Mouse (Mus musculus) erythroid progenitor cell, adult 5-6 weeks (primary cell): ENCODE results near the gene 4932414N04Rik. TPM values are rescaled to one million over a fixed set of nuclear protein-coding genes. Genes with fewer than 3 reads are reported as not detected.
"Not testable (repeated sequence)": the region's sequence is repeated elsewhere in the genome, so short reads cannot be mapped to it uniquely, and the experiment has no call there.

Experiments used
- ATAC-seq: replicated peaks from 2 replicates; pipeline ENCODE4 v1.8.0; 2016; ENCODE audit warnings: moderate number of reproducible peaks, mild to moderate bottlenecking, moderate TSS enrichment, inconsistent platforms; ENCODE audit not compliant: poor library complexity, low FRiP score, severe bottlenecking
- total RNA-seq, 2 experiments: library from RNA; stranded (forward) in 1 of 2; stranded (reverse) in 1 of 2; fragments of 150-400 nt in 1 of 2; fragments of 186-747, 209-891 nt in 1 of 2; gene quantifications; 2 replicates each; pipeline versions ENCODE4 v1.2.3 to v1.2.4; 2015 to 2017; ENCODE audit warnings: low replicate concordance in 2 of 2

The 4932414N04Rik gene
- total RNA-seq (2015; ENCODE audit: low replicate concordance) (not detected in 2 replicates), total RNA-seq (2017; ENCODE audit: low replicate concordance) (not detected in 2 replicates)

GRCm38 (mm10) chr2:68656186-68656585 lies at the start of gene 4932414N04Rik:
Gene 4932414N04Rik (plus strand): TSS chr2:68656486.
- ATAC-seq: not testable (repeated sequence)

- no peak for ATAC-seq
Observed at GRCm38 (mm10) chr2:68732216-68732615, 75.9 kb downstream of the 4932414N04Rik start.

- no peak for ATAC-seq
Observed at GRCm38 (mm10) chr2:68739772-68740739, 83.8 kb downstream of the 4932414N04Rik start.

- ATAC-seq: no peak
Observed at GRCm38 (mm10) chr2:68744599-68744998, 88.3 kb downstream of the 4932414N04Rik start.

- ATAC-seq: no peak
Observed at GRCm38 (mm10) chr2:68756179-68756578, 99.9 kb downstream of the 4932414N04Rik start.

DNA sequence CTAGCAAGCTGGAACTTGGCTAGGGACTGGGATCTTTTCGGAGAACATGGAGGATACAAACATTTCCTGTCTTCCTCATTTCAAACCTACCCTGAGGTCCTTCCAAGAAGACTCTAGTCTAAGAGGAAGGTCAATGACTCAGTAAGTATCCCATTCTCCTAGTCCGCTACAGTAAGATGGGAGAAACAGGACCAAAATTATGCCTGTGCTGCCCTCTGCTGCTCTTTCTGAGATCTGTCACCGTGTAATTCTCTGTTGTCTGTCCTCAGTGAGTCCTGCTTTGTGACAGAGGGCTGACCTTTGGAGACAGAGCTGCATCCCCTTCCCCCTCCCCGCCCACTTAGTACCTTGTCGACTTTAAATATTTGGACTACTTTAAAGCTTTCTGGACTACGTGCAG lies 100.5 kb downstream of the 4932414N04Rik start:
- no peak for ATAC-seq

DNA sequence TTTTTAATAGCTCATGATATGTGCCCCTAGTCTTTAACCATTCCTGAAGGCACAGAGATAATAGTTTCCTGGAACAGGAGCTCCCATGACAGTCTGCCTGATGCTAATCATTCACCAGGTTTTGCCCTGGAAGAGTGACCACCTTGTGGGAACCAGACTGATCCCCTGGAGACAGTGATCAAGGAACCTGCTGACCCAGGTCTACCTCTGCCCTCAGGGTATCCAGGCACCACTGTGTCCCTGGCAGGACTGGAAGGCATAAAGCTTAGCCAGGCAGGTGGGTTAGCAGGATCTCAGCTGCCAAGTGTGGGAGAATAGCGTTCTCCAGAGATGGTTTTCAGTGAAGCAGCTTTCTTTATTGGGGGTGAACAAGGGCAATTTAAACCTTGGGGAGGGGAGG lies 109.1 kb downstream of the 4932414N04Rik start:
- ATAC-seq: no peak

GRCm38 (mm10) chr2:68767186-68767890 lies 111.1 kb downstream of the 4932414N04Rik start:
- ATAC-seq: no peak

- ATAC-seq: no peak
Observed at GRCm38 (mm10) chr2:68782268-68783132, 126.2 kb downstream of the 4932414N04Rik start.

GRCm38 (mm10) chr2:68783664-68784063 lies 127.4 kb downstream of the 4932414N04Rik start:
- not testable (repeated sequence) for ATAC-seq

DNA sequence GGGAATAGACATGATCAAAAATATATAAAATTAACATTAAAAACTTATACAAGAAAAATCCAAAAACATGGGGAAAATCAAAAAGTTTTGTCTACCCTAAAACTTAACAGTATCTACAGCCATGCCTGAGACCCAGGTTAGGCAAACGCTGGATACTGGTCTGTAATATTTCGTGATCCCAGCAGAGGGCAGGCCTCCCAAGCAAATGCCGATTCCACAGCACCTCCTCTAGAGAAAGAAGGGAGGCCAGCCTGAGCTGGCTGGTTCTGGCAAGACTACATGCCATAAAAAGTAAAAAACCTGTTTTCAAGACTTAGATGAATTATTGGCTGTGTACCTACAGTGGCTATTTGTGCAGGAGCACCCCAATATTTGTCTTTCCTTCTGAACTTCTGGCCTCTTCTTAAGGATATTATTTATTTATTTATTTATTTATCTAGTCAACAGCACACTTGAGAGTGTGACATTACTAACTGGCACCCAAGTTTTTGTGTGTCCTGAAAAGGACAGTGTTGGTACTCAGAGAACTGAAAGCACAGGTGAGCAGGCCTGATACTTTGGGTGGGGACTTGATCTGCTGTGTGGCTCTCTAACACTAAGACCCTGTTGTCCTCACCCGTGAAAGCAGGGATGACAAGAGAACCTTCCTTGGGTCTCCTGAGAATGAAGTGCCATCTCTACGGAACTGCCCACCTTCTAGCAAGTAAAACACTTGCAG lies 128.6 kb downstream of the 4932414N04Rik start:
- no peak for ATAC-seq

DNA sequence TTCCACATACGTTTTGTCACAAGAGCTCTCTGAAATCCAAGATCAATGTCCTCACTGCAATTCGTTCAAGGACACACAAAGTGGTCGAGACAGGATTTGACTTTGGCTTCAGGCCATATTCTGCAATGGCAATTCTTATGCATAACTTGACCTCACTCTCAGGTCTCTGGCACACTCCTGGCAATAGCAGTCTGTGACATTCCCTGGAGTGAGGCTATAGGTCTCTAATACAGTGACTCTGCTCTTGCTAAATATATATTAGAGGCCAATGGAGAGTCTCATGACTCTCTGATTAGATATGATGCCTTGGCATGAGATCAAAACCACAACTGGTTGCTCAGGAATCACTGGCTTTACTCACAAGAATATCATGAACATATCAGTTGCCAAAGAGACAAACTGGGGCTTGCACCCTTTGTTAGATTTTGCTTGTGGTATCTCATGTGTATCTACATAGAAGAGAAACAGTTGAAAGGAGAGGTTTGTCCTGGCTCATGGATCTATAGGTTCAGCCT lies 130.9 kb downstream of the 4932414N04Rik start:
- ATAC-seq: no peak

- ATAC-seq: no peak
Observed at GRCm38 (mm10) chr2:68792296-68792695, 136.0 kb downstream of the 4932414N04Rik start.

- ATAC-seq: no peak
Observed at GRCm38 (mm10) chr2:68793472-68793871, 137.2 kb downstream of the 4932414N04Rik start.

DNA sequence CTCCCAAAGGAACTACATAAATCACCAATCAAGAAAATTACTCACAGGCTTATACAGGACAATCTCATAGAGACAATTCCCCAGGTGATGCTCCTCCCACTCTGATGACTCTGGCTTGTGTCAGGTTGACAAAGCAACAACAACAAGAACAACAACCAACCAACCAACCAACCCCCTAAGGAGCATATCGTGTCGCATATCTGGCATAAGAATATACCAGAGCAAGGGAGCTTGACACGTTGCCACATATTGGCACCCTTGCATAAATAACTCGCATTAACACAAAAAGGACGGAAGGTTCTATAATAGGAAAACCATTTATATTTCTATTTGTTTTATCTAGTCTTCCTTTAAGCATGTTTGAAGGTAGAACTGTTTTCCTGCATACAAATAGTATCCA lies 137.9 kb downstream of the 4932414N04Rik start:
- ATAC-seq: no peak

GRCm38 (mm10) chr2:68794616-68795015 lies 138.3 kb downstream of the 4932414N04Rik start:
- ATAC-seq: no peak

- ATAC-seq: no peak
Observed at GRCm38 (mm10) chr2:68796011-68796775, 139.9 kb downstream of the 4932414N04Rik start.

GRCm38 (mm10) chr2:68797106-68797505 lies 140.8 kb downstream of the 4932414N04Rik start:
- ATAC-seq: no peak
